Mouse (Mus musculus) adrenal gland, postnatal 4 days (tissue): Measurements from ENCODE around the gene Lkaaear1. TPM values are rescaled to one million over a fixed set of nuclear protein-coding genes. Genes with fewer than 3 reads are reported as not detected.

Source experiments
- DNase-seq, 2 experiments: peaks; one replicate each; pipeline ENCODE4 v3.0.0; 2021 to 2022; ENCODE audit warnings: low spot score in 2 of 2, mixed read lengths in 2 of 2
- total RNA-seq, 2 experiments: library from RNA; stranded (reverse); gene quantifications; 2 replicates each; pipeline ENCODE4 v1.2.3; 2021

Lkaaear1 gene
- total RNA-seq, 2 experiments from 2014 or later = not detected

- no peak for DNase-seq
Measured at GRCm38 (mm10) chr2:181657441-181657840, 40.8 kb downstream of the Lkaaear1 start.

DNA sequence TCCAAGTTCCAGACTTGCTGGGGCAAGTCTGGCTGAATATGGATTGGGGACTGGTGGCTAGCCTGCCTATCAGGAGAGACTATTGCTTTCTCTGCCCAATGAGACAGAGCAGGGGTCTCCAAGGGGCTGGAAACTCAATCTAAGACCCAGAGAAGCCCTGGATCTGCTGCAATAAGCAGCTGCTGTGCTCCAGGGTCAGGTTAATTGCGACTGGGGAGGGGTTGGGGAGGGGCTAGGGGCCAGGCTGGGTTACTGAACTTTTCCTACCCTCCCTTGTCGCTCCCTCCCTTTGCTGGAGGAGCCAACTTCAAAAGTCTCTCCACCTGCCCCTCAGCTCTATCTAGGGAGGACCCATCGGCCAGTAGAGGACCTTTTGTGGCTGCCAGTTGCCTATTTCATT is 41.5 kb downstream of the Lkaaear1 start, which contains the start of gene Gm29797:
Gene Gm29797, plus strand, starts transcription at position 301 of the 400 bp plus-strand sequence.
- DNase-seq = no peak

GRCm38 (mm10) chr2:181653523-181653922 is 44.7 kb downstream of the Lkaaear1 start:
- no peak for DNase-seq

DNA sequence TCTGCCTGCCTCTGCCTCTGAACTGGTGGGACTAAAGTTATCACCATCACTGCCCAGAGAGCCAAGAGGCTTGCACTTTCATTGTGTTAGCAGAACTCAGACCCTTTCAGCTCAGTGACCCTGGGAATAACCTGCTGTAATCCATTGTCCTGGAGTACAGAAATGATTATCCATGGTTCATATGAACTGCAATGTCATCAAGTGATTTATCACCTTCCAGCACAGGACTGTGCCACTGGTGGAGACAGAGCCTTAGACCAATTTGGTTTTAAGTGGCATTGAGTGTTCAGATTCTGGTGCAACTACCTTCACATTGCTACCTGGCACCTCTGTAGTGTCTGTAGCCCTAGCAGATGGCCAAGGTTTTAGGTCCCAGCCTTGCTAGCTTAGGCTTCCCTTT is 45.2 kb downstream of the Lkaaear1 start:
- no peak for DNase-seq

DNA sequence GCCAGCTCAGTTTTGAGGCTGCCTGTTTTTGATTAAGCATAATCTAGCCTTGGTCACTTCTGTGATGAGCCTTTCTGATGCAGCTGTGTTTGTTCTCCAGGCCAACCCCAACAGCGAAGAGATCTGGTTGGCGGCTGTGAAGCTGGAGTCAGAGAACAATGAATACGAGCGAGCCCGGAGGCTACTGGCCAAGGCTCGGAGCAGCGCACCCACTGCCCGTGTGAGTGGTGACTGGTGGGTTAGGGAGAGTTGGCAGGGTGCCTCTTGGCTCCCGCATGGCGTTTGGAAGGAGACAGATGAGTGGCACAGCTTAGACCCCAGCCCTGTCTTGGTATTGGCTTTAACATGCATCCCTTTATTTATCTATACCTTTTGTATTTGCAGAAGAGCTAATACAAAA is 49.3 kb downstream of the Lkaaear1 start:
- no peak for DNase-seq

Other genes starting within 250 kb of the Lkaaear1 start
- gene Zbtb46, start 239.0 kb downstream of the Lkaaear1 start, total RNA-seq = 10 to 100 TPM; 27.3 to 28.4 TPM
- not detected for gene Abhd16b, start 205.2 kb downstream of the Lkaaear1 start, total RNA-seq
- gene Tpd52l2, start 201.3 kb downstream of the Lkaaear1 start, total RNA-seq = 100 to 1,000 TPM; 120 to 121 TPM
- 100 to 1,000 TPM; 120 to 131 TPM for gene Dnajc5, start 178.0 kb downstream of the Lkaaear1 start, total RNA-seq
- 100 to 1,000 TPM; 106 to 113 TPM for gene Uckl1, start 113.5 kb downstream of the Lkaaear1 start, total RNA-seq
- 10 to 100 TPM; 72.3 to 73.4 TPM for gene Prpf6, start 106.6 kb downstream of the Lkaaear1 start, total RNA-seq
- gene Zfp512b, start 105.6 kb downstream of the Lkaaear1 start, total RNA-seq = 100 to 1,000 TPM; 141 to 143 TPM
- gene Samd10, start 99.2 kb downstream of the Lkaaear1 start, total RNA-seq = 10 to 100 TPM; 23.8 to 25.5 TPM
- under 1 TPM; 0.42 TPM for gene Gm29797, start 41.4 kb downstream of the Lkaaear1 start, total RNA-seq
- 10 to 100 TPM; 45.2 to 47.3 TPM for gene Sox18, start 26.8 kb downstream of the Lkaaear1 start, total RNA-seq
- 10 to 100 TPM; 23.6 to 24.3 TPM for gene Tcea2, start 18.1 kb downstream of the Lkaaear1 start, total RNA-seq
- gene Rgs19, start 4.5 kb downstream of the Lkaaear1 start, total RNA-seq = 10 to 100 TPM; 30.2 to 31.1 TPM
- 1 to 10 TPM; 4.0 to 6.0 TPM for gene Oprl1, start 16.6 kb upstream of the Lkaaear1 start, total RNA-seq
- gene Myt1, start 64.9 kb upstream of the Lkaaear1 start, total RNA-seq = 10 to 100 TPM; 14.7 TPM
- 10 to 100 TPM; 70.8 to 74.9 TPM for gene Pcmtd2, start 139.4 kb upstream of the Lkaaear1 start, total RNA-seq
- gene Polr3k, start 165.9 kb upstream of the Lkaaear1 start, total RNA-seq = 10 to 100 TPM; 22.8 to 25.0 TPM